Mouse (Mus musculus) right cerebral cortex, postnatal 36 days (tissue): ENCODE measurements around the gene Ccdc71.

Source experiments
- DNase-seq, 2 experiments: peaks; one replicate each; pipeline ENCODE4 v3.0.0; 2022; ENCODE audit warnings: low spot score in 2 of 2, mixed read lengths in 1 of 2

Gene Ccdc71

DNA sequence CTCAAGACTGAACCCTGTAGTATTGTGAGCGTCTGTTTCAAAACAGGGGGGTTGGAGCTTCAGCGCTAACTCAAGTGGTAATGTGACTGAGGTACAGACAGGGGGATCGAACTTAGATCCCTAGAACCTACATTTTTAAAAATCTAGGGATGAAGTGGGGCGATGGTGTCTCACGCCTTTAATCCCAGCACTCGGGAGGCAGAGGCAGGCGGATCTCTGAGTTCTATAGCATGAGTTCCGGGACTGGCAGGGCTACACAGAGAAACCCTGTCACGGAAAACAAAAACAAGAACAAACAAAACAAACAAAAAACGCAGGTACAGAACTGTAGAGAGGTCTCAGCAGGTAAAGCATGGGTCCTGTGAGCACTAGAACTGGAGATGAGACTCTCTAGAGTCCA is 3.4 kb upstream of the Ccdc71 start:
- DNase-seq = no peak

GRCm38 (mm10) chr9:108459939-108460318 is 398 bp upstream of the Ccdc71 start:
- no peak for DNase-seq

- DNase-seq = no peak
Observed at GRCm38 (mm10) chr9:108461181-108461631, 879 bp downstream of the Ccdc71 start, which contains the start of gene Klhdc8b. Gene Klhdc8b, minus strand, starts transcription at chr9:108461581.

DNA sequence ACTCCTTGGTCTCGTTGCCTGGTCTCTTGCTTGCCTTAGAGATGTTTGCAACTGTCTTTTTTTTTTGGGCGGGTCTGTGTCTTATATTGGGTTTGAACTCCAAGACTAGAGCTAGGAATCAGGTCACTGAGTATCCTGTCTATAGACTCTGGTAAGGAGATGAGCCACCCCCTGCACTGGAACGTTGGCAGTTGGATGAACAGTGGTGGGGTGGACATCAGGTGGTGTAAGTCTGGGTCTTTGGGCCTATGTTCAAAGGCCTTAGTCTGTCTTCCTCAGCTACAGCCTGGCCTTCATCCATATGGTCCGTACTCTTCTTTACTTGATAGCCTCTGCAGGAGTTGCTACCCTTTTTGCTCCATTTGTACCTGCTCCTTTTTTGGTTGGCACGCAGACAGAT is 1.3 kb downstream of the Ccdc71 start:
- no peak for DNase-seq

DNA sequence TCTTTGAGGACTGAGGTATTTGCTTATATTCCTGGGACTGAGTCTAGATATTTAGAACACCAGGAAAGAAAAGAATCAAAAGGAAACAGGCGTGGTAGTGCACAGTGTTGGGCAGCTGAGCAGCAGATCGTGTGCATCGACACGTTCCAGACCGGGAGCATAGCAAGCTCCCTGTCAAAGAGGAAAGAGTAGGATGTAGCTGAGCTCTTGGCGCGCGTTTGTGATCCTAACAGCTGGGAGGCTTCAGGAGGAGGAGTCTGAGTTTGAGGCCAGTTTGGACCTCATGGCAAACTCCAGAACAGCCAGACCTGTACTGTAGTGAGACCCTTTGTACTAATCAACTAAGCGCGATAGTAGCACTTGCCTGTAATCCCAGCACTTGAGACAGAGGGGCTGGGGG is 1.9 kb downstream of the Ccdc71 start:
- no peak for DNase-seq

GRCm38 (mm10) chr9:108463713-108464112 is 3.4 kb downstream of the Ccdc71 start:
- DNase-seq = no peak

GRCm38 (mm10) chr9:108466219-108466618 is 5.9 kb downstream of the Ccdc71 start:
- DNase-seq = no peak

- DNase-seq = no peak
Observed at GRCm38 (mm10) chr9:108469430-108469829, 9.1 kb downstream of the Ccdc71 start.

GRCm38 (mm10) chr9:108469845-108470244 is 9.5 kb downstream of the Ccdc71 start:
- DNase-seq = no peak

DNA sequence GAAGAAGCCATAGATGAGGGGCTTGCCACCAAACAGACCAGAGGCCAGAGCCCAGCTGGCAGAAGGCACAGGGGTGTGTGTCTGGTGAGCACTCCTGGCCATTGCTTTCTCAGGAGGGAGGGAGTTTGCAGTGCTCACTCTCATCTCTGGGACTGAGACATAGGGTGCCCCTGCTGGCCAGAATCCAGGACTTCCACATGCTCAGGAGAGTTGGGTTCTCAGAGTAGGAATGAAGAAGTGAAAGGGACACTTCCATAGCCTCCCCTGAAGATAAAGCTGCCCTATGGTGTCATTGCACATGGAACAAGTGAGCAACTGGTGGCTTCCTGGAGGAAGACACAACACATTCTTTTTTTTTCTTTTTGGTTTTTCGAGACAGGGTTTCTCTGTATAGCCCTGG is 14.2 kb downstream of the Ccdc71 start:
- DNase-seq = no peak

DNA sequence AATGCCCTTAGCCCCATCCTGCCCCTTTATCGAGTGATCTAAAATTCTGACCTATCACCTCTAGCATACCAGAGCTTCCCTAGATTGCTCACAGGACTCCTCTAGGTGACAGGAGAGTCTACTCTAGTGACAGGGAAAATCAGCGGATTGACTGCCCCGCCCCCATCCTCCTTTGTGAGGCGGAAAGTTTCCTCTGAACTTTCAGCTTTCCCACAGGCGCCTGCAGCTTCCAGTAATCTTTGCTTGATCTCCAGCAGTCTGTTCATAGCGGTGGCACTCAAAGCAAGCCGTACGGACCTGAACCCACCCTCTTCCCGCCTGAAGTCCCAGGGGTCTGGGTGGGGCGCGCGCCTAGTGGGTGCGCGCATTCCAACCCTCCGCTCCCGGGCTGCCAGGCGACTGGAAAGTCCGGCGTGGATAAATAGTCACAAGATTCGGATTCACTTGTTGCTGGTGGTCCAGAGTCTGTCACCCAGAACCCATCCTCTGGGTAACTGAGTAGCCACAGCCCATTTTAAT is 18.4 kb downstream of the Ccdc71 start:
- no peak for DNase-seq

- DNase-seq = no peak
Observed at GRCm38 (mm10) chr9:108479241-108479640, 18.9 kb downstream of the Ccdc71 start.

DNA sequence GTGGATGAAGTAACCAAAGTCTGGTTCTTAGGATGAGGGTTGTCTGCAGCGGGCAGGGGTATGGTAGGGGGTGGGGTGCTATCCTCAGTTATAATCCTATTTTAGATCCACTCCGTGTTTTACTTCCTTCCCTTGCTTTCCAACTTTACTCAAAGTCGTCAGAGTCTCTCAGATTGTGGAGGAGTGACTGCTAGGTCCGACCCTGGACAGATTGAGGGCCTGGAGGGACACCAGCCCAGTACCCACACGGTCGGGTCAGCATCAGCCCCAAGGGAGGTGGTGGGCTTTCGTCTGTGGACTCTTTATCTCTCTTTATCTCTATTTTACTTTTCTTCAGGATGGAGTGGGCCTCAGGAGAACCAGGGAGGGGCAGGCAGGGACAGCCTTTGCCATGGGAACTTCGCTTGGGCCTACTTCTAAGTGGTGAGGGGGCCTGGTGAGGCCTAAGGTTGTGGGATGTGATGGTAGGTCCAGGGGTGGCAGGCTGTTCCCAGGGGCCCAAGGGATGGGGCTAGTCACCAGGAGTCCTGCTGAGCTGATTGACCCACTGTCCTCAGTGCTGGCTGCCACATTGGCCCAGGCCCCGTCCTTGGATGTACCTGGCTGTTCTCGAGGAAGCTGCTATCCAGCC is 19.5 kb downstream of the Ccdc71 start, which contains the start of gene Lamb2:
TSS of gene Lamb2 (plus strand) at position 16 of the 631 bp plus-strand sequence.
- DNase-seq = no peak

DNA sequence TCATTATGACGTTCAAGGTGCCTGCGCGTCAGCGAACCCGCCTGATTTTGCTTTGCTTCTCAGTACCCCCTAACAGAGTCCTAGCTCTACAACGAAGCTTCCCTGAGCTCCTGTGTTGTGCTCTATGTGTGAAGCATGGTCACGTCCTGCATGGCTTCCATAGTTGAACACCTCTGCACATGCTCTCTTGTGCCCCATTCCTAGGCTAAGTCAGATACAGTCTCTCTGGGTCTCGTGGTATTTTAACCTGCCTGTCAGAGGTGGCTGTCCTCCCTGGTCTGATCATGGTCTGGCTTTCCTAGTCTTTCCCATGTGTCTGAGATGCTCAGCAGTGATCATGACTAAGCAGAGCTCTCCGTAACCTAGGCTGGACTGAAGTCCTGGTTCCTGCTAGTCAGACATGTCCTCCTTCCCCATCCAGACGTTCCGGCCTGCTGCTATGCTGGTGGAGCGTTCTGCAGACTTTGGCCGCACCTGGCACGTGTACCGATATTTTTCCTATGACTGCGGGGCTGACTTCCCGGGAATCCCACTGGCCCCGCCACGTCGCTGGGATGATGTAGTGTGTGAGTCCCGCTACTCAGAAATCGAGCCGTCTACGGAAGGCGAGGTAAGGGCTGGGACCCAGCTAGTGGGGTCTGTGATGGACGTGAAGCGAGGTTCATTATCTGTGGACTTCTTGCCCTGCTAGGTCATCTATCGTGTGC is 20.6 kb downstream of the Ccdc71 start:
- no peak for DNase-seq

DNA sequence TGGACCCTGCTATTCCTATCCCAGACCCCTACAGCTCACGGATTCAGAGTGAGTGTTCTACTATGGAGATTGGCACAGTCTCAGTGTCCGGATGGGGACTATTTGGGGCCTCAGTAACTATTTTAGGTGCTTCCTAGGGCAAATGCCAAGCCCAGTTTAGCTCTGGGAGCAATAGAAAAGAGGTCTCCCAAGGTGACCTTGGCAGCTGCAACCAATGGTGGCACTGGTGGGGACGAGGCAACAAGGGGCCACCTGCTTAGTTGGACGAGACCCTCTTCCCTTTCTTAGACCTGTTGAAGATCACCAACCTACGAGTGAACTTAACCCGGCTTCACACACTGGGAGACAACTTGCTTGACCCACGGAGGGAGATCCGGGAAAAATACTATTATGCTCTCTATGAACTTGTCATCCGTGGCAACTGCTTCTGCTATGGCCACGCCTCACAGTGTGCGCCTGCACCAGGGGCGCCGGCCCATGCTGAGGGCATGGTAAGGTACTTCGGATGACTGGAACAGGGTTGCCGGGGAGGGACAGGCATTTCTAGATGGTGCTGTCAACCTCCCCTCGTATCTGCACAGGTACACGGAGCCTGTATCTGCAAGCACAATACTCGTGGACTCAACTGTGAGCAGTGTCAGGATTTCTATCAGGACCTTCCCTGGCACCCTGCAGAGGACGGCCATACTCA is 21.3 kb downstream of the Ccdc71 start:
- no peak for DNase-seq

DNA sequence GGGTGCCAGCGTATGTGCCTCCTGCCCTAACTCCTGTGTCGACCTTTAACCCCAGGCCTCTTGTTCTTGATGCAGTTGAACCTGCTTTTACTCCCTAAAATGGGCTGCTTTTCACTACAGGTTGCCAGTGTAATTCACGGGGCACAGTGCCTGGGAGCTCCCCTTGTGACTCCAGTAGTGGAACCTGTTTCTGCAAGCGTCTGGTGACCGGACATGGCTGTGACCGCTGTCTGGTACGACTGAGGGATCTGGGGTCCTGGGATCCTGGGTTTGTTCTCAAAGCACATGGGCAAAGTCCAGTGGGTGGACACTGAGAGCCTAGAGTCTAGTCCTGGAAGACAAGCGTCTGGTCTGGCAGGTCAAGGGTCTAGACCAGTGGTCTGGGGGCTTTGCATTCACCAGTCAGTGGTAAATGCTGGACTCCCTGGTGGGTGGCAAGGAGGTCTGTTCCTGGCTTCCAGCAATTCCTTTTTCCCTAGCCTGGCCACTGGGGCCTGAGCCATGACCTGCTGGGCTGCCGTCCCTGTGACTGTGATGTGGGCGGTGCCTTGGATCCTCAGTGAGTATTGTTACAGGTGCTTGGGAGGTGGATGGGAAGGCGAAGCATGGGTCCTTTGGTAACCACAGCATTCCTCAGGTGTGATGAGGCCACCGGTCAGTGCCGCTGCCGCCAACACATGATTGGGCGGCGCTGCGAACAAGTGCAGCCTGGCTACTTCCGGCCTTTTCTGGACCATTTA is 22.9 kb downstream of the Ccdc71 start:
- no peak for DNase-seq

GRCm38 (mm10) chr9:108484021-108484420 is 23.7 kb downstream of the Ccdc71 start:
- DNase-seq = no peak

DNA sequence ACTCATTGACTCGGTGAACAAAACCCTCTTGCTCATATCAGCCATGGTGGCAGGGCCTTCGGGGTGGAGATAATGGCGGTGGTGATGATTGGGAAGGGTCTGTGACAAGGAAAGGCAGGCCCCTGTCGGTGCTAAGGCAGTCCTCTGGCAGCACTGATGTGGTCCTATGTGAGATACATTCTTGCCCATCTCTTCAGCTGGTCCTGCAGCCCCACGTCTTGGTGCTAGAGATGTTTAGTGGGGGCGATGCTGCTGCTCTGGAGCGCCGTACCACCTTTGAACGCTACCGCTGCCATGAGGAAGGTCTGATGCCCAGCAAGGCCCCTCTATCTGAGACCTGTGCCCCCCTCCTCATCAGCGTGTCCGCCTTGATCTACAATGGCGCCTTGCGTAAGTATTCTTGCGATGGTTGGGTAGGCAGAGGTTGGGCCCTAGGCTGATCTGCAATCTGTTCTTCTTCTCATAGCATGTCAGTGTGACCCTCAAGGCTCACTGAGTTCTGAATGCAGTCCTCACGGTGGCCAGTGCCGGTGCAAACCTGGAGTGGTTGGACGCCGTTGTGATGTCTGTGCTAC is 25.1 kb downstream of the Ccdc71 start:
- DNase-seq = no peak

GRCm38 (mm10) chr9:108486973-108487530 is 26.7 kb downstream of the Ccdc71 start:
- DNase-seq = no peak

- no peak for DNase-seq
Observed at GRCm38 (mm10) chr9:108488403-108488802, 28.1 kb downstream of the Ccdc71 start.

DNA sequence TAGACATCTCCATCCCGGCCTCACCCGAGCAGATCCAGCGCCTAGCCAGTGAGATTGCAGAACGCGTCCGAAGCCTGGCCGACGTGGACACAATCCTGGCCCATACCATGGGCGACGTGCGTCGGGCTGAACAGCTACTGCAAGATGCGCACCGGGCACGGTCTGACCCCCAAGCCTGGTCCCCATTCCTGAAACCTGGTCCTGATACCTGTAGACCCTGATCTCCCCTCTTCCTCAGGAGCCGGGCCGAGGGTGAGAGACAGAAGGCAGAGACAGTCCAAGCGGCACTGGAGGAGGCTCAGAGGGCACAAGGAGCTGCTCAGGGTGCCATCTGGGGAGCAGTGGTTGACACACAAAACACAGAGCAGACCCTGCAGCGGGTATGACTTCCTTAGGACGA is 28.9 kb downstream of the Ccdc71 start:
- no peak for DNase-seq
